8 mouse cellular contexts compared by ENCODE assay signal in genomic region chr12:108958991-108959638, GRCm38 (mm10).
DNase-seq lines count a peak whose midpoint lies in the region; ATAC-seq lines count a peak whose summit lies in the region.

No protein-coding gene starts in this region.

- DNase-seq in heart, postnatal 10 days: no peak
- peak; percentile 33 for DNase-seq in brain, adult 2 months (ENCODE audit: low read depth, low spot score)
- DNase-seq in adrenal gland, adult 18-20 months (ENCODE audit: low spot score in 2 of 2): no peak
- DNase-seq in left cerebral cortex, postnatal 14 days (ENCODE audit: low spot score in 2 of 2): no peak

- intact Hi-C loops in heart, postnatal 10 days (cut with DNase I): no loop called here
- intact Hi-C loops in left cerebral cortex, postnatal 14 days (cut with DNase I): loop anchor here (10.0 kb wide), 1 partner anchor 436 kb away; no protein-coding TSS in a partner anchor

- no peak overlapping the region for H3K27ac ChIP-seq in heart, embryonic 12.5 days (ENCODE audit: poor library complexity, severe bottlenecking)
- peak overlapping the region; percentile 86 for H3K27ac ChIP-seq in hindbrain, embryonic 12.5 days
- peak overlapping the region; percentile 51 for H3K27ac ChIP-seq in midbrain, embryonic 15.5 days

- H3K27me3 ChIP-seq in heart, embryonic 12.5 days (replicated peaks): peaks cover 18% of the 10 kb centered on the region
- H3K27me3 ChIP-seq in hindbrain, embryonic 12.5 days: peaks cover 4% of the 10 kb centered on the region; the same call in 1 of the 2 replicates
- no peaks in the 10 kb centered on the region for H3K27me3 ChIP-seq in midbrain, embryonic 15.5 days (replicated peaks)

- no peaks in the 10 kb centered on the region for H3K9me3 ChIP-seq in heart, embryonic 12.5 days (replicated peaks)
- H3K9me3 ChIP-seq in hindbrain, embryonic 12.5 days (replicated peaks): no peaks in the 10 kb centered on the region
- H3K9me3 ChIP-seq in midbrain, embryonic 15.5 days: no peaks in the 10 kb centered on the region

- no peak for ATAC-seq in heart, embryonic 12.5 days (ENCODE audit: insufficient number of reproducible peaks, low FRiP score)
- peak; percentile 62 for ATAC-seq in hindbrain, embryonic 12.5 days (ENCODE audit: low FRiP score)
- peak; percentile 57; the same call in 1 of the 2 replicates for ATAC-seq in midbrain, embryonic 15.5 days (replicated peaks)
- no peak for ATAC-seq in erythroblast, adult 5-6 weeks (replicated peaks; ENCODE audit: low FRiP score, poor library complexity, severe bottlenecking)

- H3K4me1 ChIP-seq in heart, embryonic 12.5 days (replicated peaks): peaks cover 18% of the 10 kb centered on the region
- H3K4me1 ChIP-seq in hindbrain, embryonic 12.5 days: peaks cover 51% of the 10 kb centered on the region
- H3K4me1 ChIP-seq in midbrain, embryonic 15.5 days: peaks cover 47% of the 10 kb centered on the region

- peak overlapping the region; percentile 41 for H3K4me3 ChIP-seq in heart, embryonic 12.5 days
- peak overlapping the region; percentile 14; the same call in 1 of the 2 replicates for H3K4me3 ChIP-seq in hindbrain, embryonic 12.5 days
- peak overlapping the region; percentile 27 for H3K4me3 ChIP-seq in midbrain, embryonic 15.5 days

- H3K36me3 ChIP-seq in heart, embryonic 12.5 days: no peaks in the 10 kb centered on the region
- H3K36me3 ChIP-seq in hindbrain, embryonic 12.5 days: no peaks in the 10 kb centered on the region
- H3K36me3 ChIP-seq in midbrain, embryonic 15.5 days (replicated peaks): no peaks in the 10 kb centered on the region

- H3K9ac ChIP-seq in heart, embryonic 12.5 days: peak overlapping the region; percentile 59
- peak overlapping the region; percentile 13; the same call in 1 of the 2 replicates for H3K9ac ChIP-seq in hindbrain, embryonic 12.5 days
- H3K9ac ChIP-seq in midbrain, embryonic 15.5 days: peak overlapping the region; percentile 9; the same call in 1 of the 2 replicates

- H3K4me2 ChIP-seq in heart, embryonic 12.5 days: peak overlapping the region; percentile 77
- peak overlapping the region; percentile 46 for H3K4me2 ChIP-seq in hindbrain, embryonic 12.5 days (replicated peaks)
- H3K4me2 ChIP-seq in midbrain, embryonic 15.5 days: peak overlapping the region; percentile 52

- WGBS in heart, embryonic 12.5 days: 6% methylated on average over 23 of the region's 23 CpGs
- 1% methylated on average over 23 of the region's 23 CpGs for WGBS in hindbrain, embryonic 12.5 days
- WGBS in midbrain, embryonic 15.5 days: 4% methylated on average over 23 of the region's 23 CpGs

Comparison
In these comparisons a context has a peak if more than half of its experiments do, and no peak if none do; other contexts are left out.
1. ATAC-seq: peak in hindbrain, embryonic 12.5 days (single experiment) and midbrain, embryonic 15.5 days (single experiment); none in heart, embryonic 12.5 days (single experiment) and erythroblast, adult 5-6 weeks (single experiment).
2. H3K9ac ChIP-seq: peak in every context shown above with its lines; median percentile 59 in heart, embryonic 12.5 days; 13 in hindbrain, embryonic 12.5 days; 9 in midbrain, embryonic 15.5 days.
3. Peak in every context shown above with its lines, with median percentiles within 50 percentile points of each other: H3K4me2 ChIP-seq and H3K4me3 ChIP-seq.